Mouse (Mus musculus): Measurements from ENCODE around the gene Recql5. TPM values are rescaled to one million over a fixed set of nuclear protein-coding genes. Genes with fewer than 3 reads are reported as not detected.
"Not testable (repeated sequence)": the region's sequence is repeated elsewhere in the genome, so short reads cannot be mapped to it uniquely, and the experiment has no call there.

The Recql5 gene
- polyA plus RNA-seq, 1 experiment from 2014 or later, result 23.9 TPM

DNA sequence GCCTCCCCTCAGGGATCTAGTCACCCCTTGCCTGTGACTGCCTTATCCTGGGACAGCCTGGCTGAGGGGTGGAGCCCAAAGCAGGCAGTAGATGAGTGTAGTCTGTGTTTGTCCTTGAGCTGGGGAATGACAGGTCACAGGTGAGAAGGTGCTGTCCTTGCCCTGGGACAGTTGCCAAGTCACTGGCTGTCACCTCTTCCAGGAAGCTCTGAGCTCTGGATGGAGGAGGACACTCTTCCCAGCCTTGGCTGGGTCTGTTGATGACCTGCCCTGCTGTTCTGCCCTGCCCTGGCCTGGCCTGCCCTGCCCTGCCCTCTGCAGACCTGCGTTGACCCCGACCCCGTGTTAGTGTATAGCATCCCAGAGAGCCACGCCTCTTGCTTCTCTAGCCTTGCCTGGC lies 60.8 kb downstream of the Recql5 start:
- Histone ChIP-seq H3K4me2 (ENCODE audit: low read depth) (no peak overlapping the region), H3K9ac (ENCODE audit: low read length) (no peak overlapping the region), H3K4me1 (ENCODE audit: control insufficient read depth, insufficient read depth, low read length) (no peaks in the 10 kb centered on the region), H3K27me3 (ENCODE audit: control insufficient read depth, insufficient read depth, low read length) (no peaks in the 10 kb centered on the region), H3K9me3 (ENCODE audit: control insufficient read depth, low read length) (no peaks in the 10 kb centered on the region), H3K4me3 (ENCODE audit: low read depth, low read length) (no peak overlapping the region), H3K36me3 (ENCODE audit: control insufficient read depth, insufficient read depth, low read length) (no peaks in the 10 kb centered on the region), H3K27ac (ENCODE audit: low read depth, low read length) (no peak overlapping the region)
- 79% methylated on average over 4 of the region's 4 CpGs for WGBS
- no peak for ATAC-seq (ENCODE audit: insufficient read depth, low FRiP score, low TSS enrichment)
- DNase-seq (ENCODE audit: low spot score), result no peak

- Histone ChIP-seq H3K9ac (ENCODE audit: low read length) (no peak overlapping the region), H3K4me2 (ENCODE audit: low read depth) (no peak overlapping the region), H3K9me3 (ENCODE audit: control insufficient read depth, low read length) (no peaks in the 10 kb centered on the region), H3K27ac (ENCODE audit: low read depth, low read length) (no peak overlapping the region), H3K36me3 (ENCODE audit: control insufficient read depth, insufficient read depth, low read length) (no peaks in the 10 kb centered on the region; the same call in 1 of the 2 replicates), H3K4me1 (ENCODE audit: control insufficient read depth, insufficient read depth, low read length) (no peaks in the 10 kb centered on the region), H3K27me3 (ENCODE audit: control insufficient read depth, insufficient read depth, low read length) (no peaks in the 10 kb centered on the region), H3K4me3 (ENCODE audit: low read depth, low read length) (no peak overlapping the region)
- 83% methylated on average over 8 of the region's 8 CpGs for WGBS
- DNase-seq (ENCODE audit: low spot score) (no peak), ATAC-seq (ENCODE audit: insufficient read depth, low FRiP score, low TSS enrichment) (no peak)
Observed at GRCm38 (mm10) chr11:115869393-115869792, 63.9 kb downstream of the Recql5 start.

DNA sequence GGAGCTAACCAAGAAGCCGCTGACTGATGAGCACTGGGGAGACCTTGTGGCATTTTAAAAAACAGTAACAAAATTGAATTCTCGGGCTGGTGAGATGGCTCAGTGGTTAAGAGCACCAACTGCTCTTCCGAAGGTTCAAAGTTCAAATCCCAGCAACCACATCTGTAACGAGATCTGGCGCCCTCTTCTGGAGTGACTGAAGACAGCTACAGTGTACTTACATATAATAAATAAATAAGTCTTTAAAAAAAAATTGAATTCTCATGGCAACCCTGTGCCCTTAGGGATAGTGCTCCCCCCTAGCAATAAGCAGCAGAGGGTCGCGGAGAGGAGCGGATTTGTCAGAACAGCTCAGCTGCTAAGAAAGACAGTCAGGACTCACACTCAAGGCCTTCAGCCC lies 69.4 kb downstream of the Recql5 start:
- no peaks in the 10 kb centered on the region for H3K4me1 ChIP-seq (ENCODE audit: control insufficient read depth, insufficient read depth, low read length)
- H3K27me3 ChIP-seq (ENCODE audit: control insufficient read depth, insufficient read depth, low read length), result peaks cover 23% of the 10 kb centered on the region
- no peaks in the 10 kb centered on the region for H3K9me3 ChIP-seq (ENCODE audit: control insufficient read depth, low read length)
- ATAC-seq (ENCODE audit: insufficient read depth, low FRiP score, low TSS enrichment) (no peak), DNase-seq (ENCODE audit: low spot score) (no peak)
- H3K9ac ChIP-seq (ENCODE audit: low read length), result no peak overlapping the region
- H3K27ac ChIP-seq (ENCODE audit: low read depth, low read length), result no peak overlapping the region
- whole genome bisulfite sequencing, result 89% methylated on average over 8 of the region's 8 CpGs
- H3K36me3 ChIP-seq (ENCODE audit: control insufficient read depth, insufficient read depth, low read length), result no peaks in the 10 kb centered on the region; the same call in 1 of the 2 replicates
- H3K4me2 ChIP-seq (ENCODE audit: low read depth), result no peak overlapping the region
- no peak overlapping the region for H3K4me3 ChIP-seq (ENCODE audit: low read depth, low read length)

DNA sequence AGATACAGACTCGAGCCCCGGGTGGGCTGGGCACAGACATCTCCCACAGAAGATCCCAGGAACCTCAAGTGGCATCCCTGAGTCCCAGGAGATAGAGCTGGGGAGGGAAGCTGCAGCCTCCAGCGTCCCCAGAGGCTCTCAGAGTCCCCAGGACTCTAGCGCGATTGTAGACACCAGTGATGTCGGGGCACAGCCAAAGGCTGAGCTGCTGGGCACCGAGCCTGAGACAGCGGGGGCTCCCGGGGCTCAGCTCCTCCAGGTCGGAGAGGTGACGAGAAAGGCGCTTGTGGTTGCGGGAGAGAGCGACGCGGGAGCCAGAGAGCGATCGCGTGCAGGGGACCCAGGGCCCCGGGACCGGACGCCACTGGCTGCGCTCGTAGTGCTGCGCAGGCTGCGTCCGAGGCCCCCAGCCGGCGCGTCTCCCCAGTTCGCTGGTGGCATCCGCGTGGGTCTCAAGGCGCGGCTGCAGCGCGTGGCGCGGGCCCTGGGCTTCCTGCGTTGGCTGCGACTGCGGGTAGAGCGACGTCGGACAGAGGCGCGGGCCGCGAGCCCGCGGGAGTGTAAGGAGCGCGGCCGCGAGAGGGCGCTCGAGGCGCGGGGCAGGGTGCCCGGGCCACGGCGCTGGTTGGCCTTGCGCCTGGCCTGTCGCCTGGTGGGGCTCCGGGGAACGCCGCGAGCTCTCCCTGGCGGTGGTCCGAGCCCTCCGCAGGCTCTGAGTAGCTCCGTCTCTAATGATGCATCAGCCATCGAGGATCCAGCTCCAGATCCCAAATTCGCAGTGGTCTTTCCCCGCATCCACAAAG lies 73.9 kb downstream of the Recql5 start:
- WGBS, result 2% methylated on average over 72 of the region's 75 CpGs
- peak overlapping the region; percentile 26; the same call in 1 of the 2 replicates for H3K9ac ChIP-seq (ENCODE audit: low read length)
- ATAC-seq (ENCODE audit: insufficient read depth, low FRiP score, low TSS enrichment) (peak; percentile 80), DNase-seq (ENCODE audit: low spot score) (peak; percentile 90)
- peaks cover 3% of the 10 kb centered on the region; the same call in 1 of the 2 replicates for H3K4me1 ChIP-seq (ENCODE audit: control insufficient read depth, insufficient read depth, low read length)
- peak overlapping the region; percentile 41 for H3K4me2 ChIP-seq (ENCODE audit: low read depth)
- H3K4me3 ChIP-seq (ENCODE audit: low read depth, low read length), result peak overlapping the region; percentile 27
- H3K27ac ChIP-seq (ENCODE audit: low read depth, low read length), result no peak overlapping the region
- H3K36me3 ChIP-seq (ENCODE audit: control insufficient read depth, insufficient read depth, low read length), result no peaks in the 10 kb centered on the region; the same call in 1 of the 2 replicates
- no peaks in the 10 kb centered on the region for H3K9me3 ChIP-seq (ENCODE audit: control insufficient read depth, low read length)
- peaks cover 38% of the 10 kb centered on the region for H3K27me3 ChIP-seq (ENCODE audit: control insufficient read depth, insufficient read depth, low read length)

- Histone ChIP-seq H3K9me3 (ENCODE audit: control insufficient read depth, low read length) (no peaks in the 10 kb centered on the region), H3K4me3 (ENCODE audit: low read depth, low read length) (peak within 1 kb of the TSS; percentile 27), H3K36me3 (ENCODE audit: control insufficient read depth, insufficient read depth, low read length) (no peaks in the 10 kb centered on the region; the same call in 1 of the 2 replicates), H3K27me3 (ENCODE audit: control insufficient read depth, insufficient read depth, low read length) (peaks cover 38% of the 10 kb centered on the region), H3K9ac (ENCODE audit: low read length) (peak within 1 kb of the TSS; percentile 26), H3K4me1 (ENCODE audit: control insufficient read depth, insufficient read depth, low read length) (peaks cover 3% of the 10 kb centered on the region; the same call in 1 of the 2 replicates), H3K27ac (ENCODE audit: low read depth, low read length) (no peak within 1 kb of the TSS), H3K4me2 (ENCODE audit: low read depth) (peak within 1 kb of the TSS; percentile 41)
- WGBS, result 10% methylated on average over 27 of the region's 27 CpGs
- no peak for ATAC-seq (ENCODE audit: insufficient read depth, low FRiP score, low TSS enrichment)
- peak; percentile 24 for DNase-seq (ENCODE audit: low spot score)
Observed at GRCm38 (mm10) chr11:115858354-115858753, 74.9 kb downstream of the Recql5 start, which contains the start of gene Myo15b. TSS of gene Myo15b (plus strand) at chr11:115858406.

GRCm38 (mm10) chr11:115857936-115858335 lies 75.3 kb downstream of the Recql5 start:
- H3K36me3 ChIP-seq (ENCODE audit: control insufficient read depth, insufficient read depth, low read length), result no peaks in the 10 kb centered on the region; the same call in 1 of the 2 replicates
- H3K9me3 ChIP-seq (ENCODE audit: control insufficient read depth, low read length), result no peaks in the 10 kb centered on the region
- DNase-seq (ENCODE audit: low spot score) (no peak), ATAC-seq (ENCODE audit: insufficient read depth, low FRiP score, low TSS enrichment) (no peak)
- H3K27me3 ChIP-seq (ENCODE audit: control insufficient read depth, insufficient read depth, low read length), result peaks cover 37% of the 10 kb centered on the region
- peaks cover 3% of the 10 kb centered on the region; the same call in 1 of the 2 replicates for H3K4me1 ChIP-seq (ENCODE audit: control insufficient read depth, insufficient read depth, low read length)
- 53% methylated on average over 12 of the region's 13 CpGs for WGBS
- H3K4me2 ChIP-seq (ENCODE audit: low read depth), result no peak overlapping the region
- H3K4me3 ChIP-seq (ENCODE audit: low read depth, low read length), result no peak overlapping the region
- H3K9ac ChIP-seq (ENCODE audit: low read length), result no peak overlapping the region
- no peak overlapping the region for H3K27ac ChIP-seq (ENCODE audit: low read depth, low read length)

DNA sequence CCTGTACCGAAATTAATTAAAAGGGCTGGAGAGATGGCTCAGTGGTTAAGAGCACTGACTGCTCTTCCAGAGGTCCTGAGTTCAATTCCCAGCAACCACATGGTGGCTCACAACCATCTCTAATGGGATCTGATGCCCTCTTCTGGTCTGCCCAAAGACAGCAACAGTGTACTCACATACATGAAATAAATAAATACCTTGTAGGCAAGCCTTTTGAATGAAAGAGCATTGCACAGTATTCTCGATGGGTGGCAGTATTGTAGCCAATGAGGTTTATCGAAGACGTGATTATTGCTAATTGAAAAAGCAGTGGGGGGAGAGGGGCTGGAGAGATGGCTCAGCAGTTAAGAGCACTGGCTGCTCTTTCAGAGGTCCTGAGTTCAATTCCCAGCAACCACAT lies 76.1 kb downstream of the Recql5 start:
- peaks cover 36% of the 10 kb centered on the region for H3K27me3 ChIP-seq (ENCODE audit: control insufficient read depth, insufficient read depth, low read length)
- not testable (repeated sequence) for H3K4me2 ChIP-seq (ENCODE audit: low read depth); H3K9ac ChIP-seq (ENCODE audit: low read length); H3K4me1 ChIP-seq (ENCODE audit: control insufficient read depth, insufficient read depth, low read length); H3K36me3 ChIP-seq (ENCODE audit: control insufficient read depth, insufficient read depth, low read length); ATAC-seq (ENCODE audit: insufficient read depth, low FRiP score, low TSS enrichment); H3K9me3 ChIP-seq (ENCODE audit: control insufficient read depth, low read length); DNase-seq (ENCODE audit: low spot score); H3K27ac ChIP-seq (ENCODE audit: low read depth, low read length); H3K4me3 ChIP-seq (ENCODE audit: low read depth, low read length)
- WGBS, result 92% methylated on average over 4 of the region's 4 CpGs

DNA sequence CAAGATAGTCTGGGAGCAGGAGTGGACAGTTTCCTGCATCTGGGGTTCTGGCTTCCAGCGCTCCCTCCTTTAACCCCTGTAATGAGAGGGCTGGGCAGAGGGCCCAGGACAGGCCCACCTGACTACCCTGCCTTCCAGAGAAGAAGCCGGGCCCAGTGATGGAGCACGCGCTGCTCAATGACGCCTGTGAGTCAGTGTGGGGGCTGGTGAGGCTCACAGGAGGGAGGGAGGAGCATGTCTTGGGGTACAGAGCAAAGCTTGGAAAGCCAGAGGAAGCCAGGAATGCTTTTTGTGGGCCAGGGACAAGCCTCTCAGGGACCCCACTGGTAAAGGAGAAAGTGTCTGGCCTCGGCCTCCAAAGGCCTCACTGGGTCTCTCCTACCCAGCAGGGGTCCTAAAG lies 78.6 kb downstream of the Recql5 start:
- no peak overlapping the region for H3K27ac ChIP-seq (ENCODE audit: low read depth, low read length)
- 86% methylated on average over 6 of the region's 6 CpGs for WGBS

DNA sequence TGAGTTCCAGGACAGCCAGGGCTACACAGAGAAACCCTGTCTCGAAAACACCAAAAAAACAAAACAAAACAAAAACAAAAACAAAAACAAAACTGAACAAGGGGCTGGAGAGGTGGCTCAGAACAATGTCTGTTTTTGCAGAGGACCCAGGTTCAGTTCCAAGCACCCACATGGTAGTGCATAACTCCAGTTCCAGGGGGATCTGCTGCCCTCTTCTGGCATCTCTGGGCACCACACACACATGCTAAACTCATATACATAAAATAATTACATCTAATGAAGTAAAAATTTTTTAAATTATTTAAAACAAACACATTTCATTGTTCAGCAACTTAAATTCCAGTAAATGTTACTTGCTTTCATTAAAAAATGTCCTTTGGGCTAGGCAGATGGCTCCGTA lies 87.5 kb downstream of the Recql5 start:
- H3K4me3 ChIP-seq (ENCODE audit: low read depth, low read length), result no peak overlapping the region
- no peak for ATAC-seq (ENCODE audit: insufficient read depth, low FRiP score, low TSS enrichment)

More for the DNA sequence above, 78.6 kb downstream of the Recql5 start:
- Histone ChIP-seq H3K4me1 (ENCODE audit: control insufficient read depth, insufficient read depth, low read length) (peaks cover 3% of the 10 kb centered on the region; the same call in 1 of the 2 replicates), H3K4me2 (ENCODE audit: low read depth) (no peak overlapping the region), H3K9me3 (ENCODE audit: control insufficient read depth, low read length) (no peaks in the 10 kb centered on the region), H3K36me3 (ENCODE audit: control insufficient read depth, insufficient read depth, low read length) (no peaks in the 10 kb centered on the region; the same call in 1 of the 2 replicates), H3K27me3 (ENCODE audit: control insufficient read depth, insufficient read depth, low read length) (peaks cover 22% of the 10 kb centered on the region), H3K4me3 (ENCODE audit: low read depth, low read length) (no peak overlapping the region), H3K9ac (ENCODE audit: low read length) (no peak overlapping the region)
- ATAC-seq (ENCODE audit: insufficient read depth, low FRiP score, low TSS enrichment), result no peak
- DNase-seq (ENCODE audit: low spot score), result no peak

More for the DNA sequence above, 87.5 kb downstream of the Recql5 start:
- no peak overlapping the region for H3K4me2 ChIP-seq (ENCODE audit: low read depth)
- H3K36me3 ChIP-seq (ENCODE audit: control insufficient read depth, insufficient read depth, low read length), result no peaks in the 10 kb centered on the region
- WGBS, result 95% methylated on average over 2 of the region's 2 CpGs
- H3K9me3 ChIP-seq (ENCODE audit: control insufficient read depth, low read length), result no peaks in the 10 kb centered on the region
- no peak overlapping the region for H3K9ac ChIP-seq (ENCODE audit: low read length)
- no peak for DNase-seq (ENCODE audit: low spot score)
- no peak overlapping the region for H3K27ac ChIP-seq (ENCODE audit: low read depth, low read length)
- no peaks in the 10 kb centered on the region for H3K27me3 ChIP-seq (ENCODE audit: control insufficient read depth, insufficient read depth, low read length)
- peaks cover 7% of the 10 kb centered on the region; the same call in 1 of the 2 replicates for H3K4me1 ChIP-seq (ENCODE audit: control insufficient read depth, insufficient read depth, low read length)
